Mouse (Mus musculus): ENCODE data around the gene Des.

- TF ChIP-seq POLR2A (IDR thresholded peaks at IDR 0.05; ENCODE audit: extremely low read depth, insufficient read depth, low read length) (no peak), CTCF (IDR thresholded peaks at IDR 0.05; ENCODE audit: low read depth, low read length) (no peak)
These were observed 20.8 kb downstream of the Des start for GRCm38 (mm10) chr1:75380951-75381350.

All from liver, adult 2 months (tissue).